Mouse (Mus musculus): ENCODE measurements around the gene Ppard.

DNA sequence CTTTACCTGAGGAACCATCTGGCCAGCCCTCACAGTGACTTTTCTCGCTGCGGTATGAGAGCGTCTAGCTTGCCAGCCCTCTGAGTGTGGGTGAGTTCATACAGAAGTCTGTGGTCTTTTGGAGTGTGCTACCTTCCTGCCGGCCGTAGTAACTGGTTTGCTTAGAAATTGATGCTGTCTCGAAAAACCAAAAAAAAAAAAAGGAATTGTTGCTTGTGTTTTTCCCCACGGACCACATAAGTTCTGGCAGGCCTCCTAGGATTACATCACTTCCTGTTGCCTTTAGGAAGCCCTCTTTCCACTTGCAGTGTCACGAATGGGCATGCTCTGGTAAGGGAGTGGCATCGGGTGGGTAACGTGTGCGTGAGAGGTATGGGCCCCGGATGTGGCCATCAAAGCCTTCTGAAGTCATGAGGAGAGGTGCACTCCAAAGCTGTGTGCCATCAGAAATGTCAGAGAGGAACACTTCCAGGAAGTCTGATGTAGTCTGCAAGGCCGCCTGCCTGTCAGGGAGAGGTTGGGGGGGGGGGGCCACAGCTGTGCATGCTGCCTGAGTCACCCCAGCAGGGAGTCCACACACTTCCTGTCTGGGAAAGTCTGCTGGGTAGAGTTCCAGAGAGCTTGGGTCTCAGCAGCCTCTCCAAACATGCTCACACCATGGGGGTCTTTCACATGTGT, 24.3 kb downstream of the Ppard start:
- TF ChIP-seq CTCF (IDR thresholded peaks at IDR 0.05; ENCODE audit: low read depth) (no peak), EP300 (IDR thresholded peaks at IDR 0.05; ENCODE audit: low read depth) (no peak)
